Mouse (Mus musculus): ENCODE data around the gene Rhox2a.
"Not testable (repeated sequence)": the region's sequence is repeated elsewhere in the genome, so short reads cannot be mapped to it uniquely, and the experiment has no call there.

The Rhox2a gene

GRCm38 (mm10) chrX:37244676-37245075 is at the start of gene Rhox2a:
TSS of gene Rhox2a (plus strand) at chrX:37244976.
- DNase-seq = not testable (repeated sequence)

GRCm38 (mm10) chrX:37198676-37199075 is 46.1 kb upstream of the Rhox2a start:
- DNase-seq = no peak

- DNase-seq = no peak
Measured at GRCm38 (mm10) chrX:37210941-37211340, 33.8 kb upstream of the Rhox2a start, which contains the start of gene Gm9. TSS of gene Gm9 (minus strand) at chrX:37211041.

- not testable (repeated sequence) for DNase-seq
Measured at GRCm38 (mm10) chrX:37222158-37222557, 22.6 kb upstream of the Rhox2a start, which contains the start of gene Rhox1. TSS of gene Rhox1 (minus strand) at chrX:37222258.

GRCm38 (mm10) chrX:37249619-37250018 is 4.8 kb downstream of the Rhox2a start, which contains the start of gene Rhox3a:
TSS of gene Rhox3a (plus strand) at chrX:37249919.
- not testable (repeated sequence) for DNase-seq

- not testable (repeated sequence) for DNase-seq
Measured at GRCm38 (mm10) chrX:37265038-37265437, 20.3 kb downstream of the Rhox2a start, which contains the start of gene Rhox4a. TSS of gene Rhox4a (plus strand) at chrX:37265338.
